Mouse (Mus musculus): ENCODE measurements around the gene Ssx2ip.
"Not testable (repeated sequence)": the region's sequence is repeated elsewhere in the genome, so short reads cannot be mapped to it uniquely, and the experiment has no call there.

The Ssx2ip gene

GRCm38 (mm10) chr3:146403770-146404169 lies 672 bp upstream of the Ssx2ip start:
- no peak for DNase-seq (ENCODE audit: low spot score in 2 of 2)

- no peak for DNase-seq (ENCODE audit: low spot score in 2 of 2)
These were observed 968 bp downstream of the Ssx2ip start for GRCm38 (mm10) chr3:146405213-146406006.

- DNase-seq (ENCODE audit: low spot score in 2 of 2) = no peak
These were observed 1.5 kb downstream of the Ssx2ip start for GRCm38 (mm10) chr3:146406007-146406341.

GRCm38 (mm10) chr3:146407086-146407721 lies 2.8 kb downstream of the Ssx2ip start:
- no peak for DNase-seq (ENCODE audit: low spot score in 2 of 2)

GRCm38 (mm10) chr3:146410114-146410513 lies 5.7 kb downstream of the Ssx2ip start:
- DNase-seq (ENCODE audit: low spot score in 2 of 2) = no peak

- DNase-seq (ENCODE audit: low spot score in 2 of 2) = no peak
These were observed 7.6 kb downstream of the Ssx2ip start for GRCm38 (mm10) chr3:146412008-146412407.

- DNase-seq (ENCODE audit: low spot score in 2 of 2) = no peak
These were observed 8.0 kb downstream of the Ssx2ip start for GRCm38 (mm10) chr3:146412480-146412879.

- DNase-seq (ENCODE audit: low spot score in 2 of 2) = no peak
These were observed 8.6 kb downstream of the Ssx2ip start for GRCm38 (mm10) chr3:146413016-146413415.

GRCm38 (mm10) chr3:146413992-146414391 lies 9.6 kb downstream of the Ssx2ip start:
- no peak for DNase-seq (ENCODE audit: low spot score in 2 of 2)

GRCm38 (mm10) chr3:146414555-146414954 lies 10.1 kb downstream of the Ssx2ip start:
- no peak for DNase-seq (ENCODE audit: low spot score in 2 of 2)

- no peak for DNase-seq (ENCODE audit: low spot score in 2 of 2)
These were observed 13.4 kb downstream of the Ssx2ip start for GRCm38 (mm10) chr3:146417873-146418272.

GRCm38 (mm10) chr3:146418901-146419300 lies 14.5 kb downstream of the Ssx2ip start:
- no peak for DNase-seq (ENCODE audit: low spot score in 2 of 2)

- DNase-seq (ENCODE audit: low spot score in 2 of 2) = no peak
These were observed 15.1 kb downstream of the Ssx2ip start for GRCm38 (mm10) chr3:146419534-146419933.

GRCm38 (mm10) chr3:146419992-146420537 lies 15.6 kb downstream of the Ssx2ip start:
- DNase-seq (ENCODE audit: low spot score in 2 of 2) = no peak

- DNase-seq (ENCODE audit: low spot score in 2 of 2) = no peak
These were observed 17.3 kb downstream of the Ssx2ip start for GRCm38 (mm10) chr3:146421787-146422186.

- DNase-seq (ENCODE audit: low spot score in 2 of 2) = no peak
These were observed 19.3 kb downstream of the Ssx2ip start for GRCm38 (mm10) chr3:146423710-146424109.

GRCm38 (mm10) chr3:146424306-146424900 lies 20.0 kb downstream of the Ssx2ip start:
- DNase-seq (ENCODE audit: low spot score in 2 of 2) = no peak

GRCm38 (mm10) chr3:146425902-146426301 lies 21.5 kb downstream of the Ssx2ip start:
- DNase-seq (ENCODE audit: low spot score in 2 of 2) = no peak

- DNase-seq (ENCODE audit: low spot score in 2 of 2) = no peak
These were observed 22.0 kb downstream of the Ssx2ip start for GRCm38 (mm10) chr3:146426489-146426888.

- not testable (repeated sequence) for DNase-seq (ENCODE audit: low spot score in 2 of 2)
These were observed 28.6 kb downstream of the Ssx2ip start for GRCm38 (mm10) chr3:146433063-146433462.

GRCm38 (mm10) chr3:146433681-146434350 lies 29.4 kb downstream of the Ssx2ip start:
- no peak for DNase-seq (ENCODE audit: low spot score in 2 of 2)

GRCm38 (mm10) chr3:146434686-146435085 lies 30.2 kb downstream of the Ssx2ip start:
- no peak for DNase-seq (ENCODE audit: low spot score in 2 of 2)
